Mouse (Mus musculus) embryonic fibroblast, embryonic 13.5 days (primary cell): ENCODE results near the gene Tmem243.

ENCODE experiments used
- CTCF ChIP-seq: IDR thresholded peaks from 2 replicates; pipeline ENCODE4 v1.5.1; 2011; ENCODE audit warnings: mild to moderate bottlenecking, control low read depth, low read length, moderate library complexity, borderline replicate concordance; ENCODE audit not compliant: insufficient read depth
- POLR2A ChIP-seq: IDR thresholded peaks from 2 replicates; pipeline ENCODE4 v1.6.1; 2011; ENCODE audit warnings: low read depth, mild to moderate bottlenecking, control low read depth, low read length, moderate library complexity

DNA sequence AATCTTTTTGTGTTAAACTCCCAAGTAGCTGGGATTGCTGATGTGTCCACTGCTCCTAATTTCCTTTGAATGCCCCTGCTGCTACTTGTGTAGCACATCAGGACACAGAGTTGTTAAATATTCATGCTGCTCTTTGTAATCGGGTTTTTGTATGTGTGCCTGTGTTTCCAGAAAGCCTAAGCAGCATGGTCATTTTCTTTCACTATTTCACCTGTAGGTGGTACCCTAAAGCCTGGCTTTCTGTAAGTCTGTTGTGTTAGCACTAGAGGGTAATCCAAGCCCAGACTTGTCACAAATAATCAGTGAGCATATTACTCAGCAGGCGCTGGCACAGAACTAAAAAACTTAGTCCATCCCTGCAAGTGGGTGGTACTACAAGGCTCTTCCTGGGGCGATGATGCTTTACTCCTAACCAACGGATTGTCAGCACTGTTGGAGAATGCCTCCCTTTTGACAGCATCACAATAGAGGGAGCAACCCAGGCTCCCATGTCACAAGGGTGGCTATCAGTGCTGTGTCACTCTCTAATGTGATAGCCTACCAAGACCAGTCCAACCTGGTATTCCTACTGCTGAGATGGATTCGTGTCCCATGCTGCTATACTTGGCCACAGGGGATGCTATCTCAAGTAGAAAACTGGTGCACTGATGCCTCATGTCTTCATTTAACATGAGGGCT lies 27.2 kb upstream of the Tmem243 start:
- TF ChIP-seq POLR2A (no peak), CTCF (no peak)
